Mouse (Mus musculus) midbrain, postnatal 0 days (tissue): Measurements from ENCODE around the gene Zdhhc19. TPM values are rescaled to one million over a fixed set of nuclear protein-coding genes. Genes with fewer than 3 reads are reported as not detected.

Source experiments
- ATAC-seq: fragments of 200-750 bp; cut with Nextera tagmentation; 2 replicates; pipeline ENCODE4 v1.8.0; 2017; ENCODE audit warnings: moderate number of reproducible peaks, mild to moderate bottlenecking, moderate TSS enrichment, moderate library complexity; ENCODE audit not compliant: low FRiP score
- DNase-seq: peaks from one replicate; pipeline ENCODE4 v3.0.0-alpha.2; 2015; ENCODE audit warnings: low spot score
- H3K27ac ChIP-seq: fragments of 300-500 bp; sonication (generic); 2 replicates; pipeline ENCODE4 v1.5.1; 2014; ENCODE audit warnings: low read depth, mild to moderate bottlenecking, low read length, mixed read lengths
- H3K27me3 ChIP-seq: fragments of 300-500 bp; sonication (generic); 2 replicates; pipeline ENCODE4 v1.6.1; 2014; ENCODE audit warnings: low read length, control low read depth, mixed read lengths; ENCODE audit not compliant: insufficient read depth
- H3K36me3 ChIP-seq: fragments of 300-500 bp; sonication (generic); 2 replicates; pipeline ENCODE4 v1.6.1; 2014; ENCODE audit warnings: low read length, control low read depth, mixed read lengths; ENCODE audit not compliant: insufficient read depth
- H3K4me1 ChIP-seq: fragments of 300-500 bp; sonication (generic); 2 replicates; pipeline ENCODE4 v1.6.1; 2014; ENCODE audit warnings: mild to moderate bottlenecking, control low read depth, antibody characterized with exemption, low read length, mixed read lengths; ENCODE audit not compliant: insufficient read depth
- H3K4me2 ChIP-seq: fragments of 300-500 bp; sonication (generic); 2 replicates; pipeline ENCODE4 v1.6.1; 2014; ENCODE audit warnings: low read depth, mild to moderate bottlenecking, low read length, mixed read lengths; ENCODE audit not compliant: poor library complexity, severe bottlenecking
- H3K4me3 ChIP-seq: fragments of 300-500 bp; sonication (generic); 2 replicates; pipeline ENCODE4 v1.5.1; 2014; ENCODE audit warnings: low read depth, mild to moderate bottlenecking, low read length, moderate library complexity
- H3K9ac ChIP-seq: fragments of 300-500 bp; sonication (generic); replicated peaks from 2 replicates; pipeline ENCODE4 v1.6.1; 2014; ENCODE audit warnings: mild to moderate bottlenecking, low read length, moderate library complexity, mixed read lengths; ENCODE audit not compliant: poor library complexity, severe bottlenecking
- H3K9me3 ChIP-seq: fragments of 300-500 bp; sonication (generic); 2 replicates; pipeline ENCODE4 v1.6.1; 2016; ENCODE audit warnings: low read length, control low read depth
- CTCF ChIP-seq: IDR thresholded peaks from 2 replicates; pipeline ENCODE4 v1.5.1; 2016; ENCODE audit warnings: antibody characterized with exemption, mild to moderate bottlenecking
- WGBS: fragments of 180-500 bp; shearing (Covaris S2); extraction: QIAGEN DNeasy Blood & Tissue Kit; methylation state at CpG from one replicate; pipeline ENCODE4 v1.1.7; 2014; 5-methylcytosine and 5-hydroxymethylcytosine counted together
- polyA plus RNA-seq: library from polyadenylated mRNA; unstranded; fragments of >200 nt; fragmentation: Nextera tagmentation; extraction: Ambion mirVana; gene quantifications from 2 replicates; pipeline ENCODE4 v1.2.1, GENCODE M21; 2015
- total RNA-seq: library from RNA; depleted of rRNA; stranded (reverse); fragments of >200 nt; gene quantifications from 2 replicates; pipeline ENCODE4 v1.2.3, GENCODE M21; 2014

The Zdhhc19 gene
- total and polyA plus RNA-seq, 2 experiments from 2014 or later = 0.19 TPM; not detected in 1

DNA sequence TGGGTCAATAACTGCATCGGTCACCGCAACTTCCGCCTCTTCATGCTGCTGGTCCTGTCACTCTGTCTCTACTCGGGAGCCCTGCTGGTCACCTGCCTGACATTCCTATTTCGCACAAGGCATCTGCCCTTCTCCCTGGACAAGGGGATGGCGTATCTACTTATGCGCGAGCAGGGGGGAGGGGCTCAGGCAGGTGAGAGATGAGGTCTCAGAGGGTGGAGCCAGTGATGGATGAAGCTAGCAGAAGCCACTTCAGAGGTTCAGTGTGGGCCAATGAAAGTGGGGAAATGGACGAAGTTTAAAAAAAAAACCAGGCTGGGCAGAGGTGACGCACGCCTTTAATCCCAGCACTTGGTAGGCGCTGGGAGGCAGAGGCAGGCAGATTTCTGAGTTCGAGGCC, 2.9 kb downstream of the Zdhhc19 start:
- DNase-seq (no peak), ATAC-seq (no peak)
- Histone ChIP-seq H3K9ac (no peak overlapping the region), H3K4me1 (no peaks in the 10 kb centered on the region), H3K27me3 (no peaks in the 10 kb centered on the region), H3K27ac (no peak overlapping the region), H3K36me3 (no peaks in the 10 kb centered on the region), H3K4me3 (no peak overlapping the region), H3K4me2 (peak overlapping the region; percentile 50; the same call in 1 of the 2 replicates), H3K9me3 (no peaks in the 10 kb centered on the region)
- TF ChIP-seq CTCF = no peak
- WGBS = 71% methylated on average over 13 of the region's 13 CpGs

DNA sequence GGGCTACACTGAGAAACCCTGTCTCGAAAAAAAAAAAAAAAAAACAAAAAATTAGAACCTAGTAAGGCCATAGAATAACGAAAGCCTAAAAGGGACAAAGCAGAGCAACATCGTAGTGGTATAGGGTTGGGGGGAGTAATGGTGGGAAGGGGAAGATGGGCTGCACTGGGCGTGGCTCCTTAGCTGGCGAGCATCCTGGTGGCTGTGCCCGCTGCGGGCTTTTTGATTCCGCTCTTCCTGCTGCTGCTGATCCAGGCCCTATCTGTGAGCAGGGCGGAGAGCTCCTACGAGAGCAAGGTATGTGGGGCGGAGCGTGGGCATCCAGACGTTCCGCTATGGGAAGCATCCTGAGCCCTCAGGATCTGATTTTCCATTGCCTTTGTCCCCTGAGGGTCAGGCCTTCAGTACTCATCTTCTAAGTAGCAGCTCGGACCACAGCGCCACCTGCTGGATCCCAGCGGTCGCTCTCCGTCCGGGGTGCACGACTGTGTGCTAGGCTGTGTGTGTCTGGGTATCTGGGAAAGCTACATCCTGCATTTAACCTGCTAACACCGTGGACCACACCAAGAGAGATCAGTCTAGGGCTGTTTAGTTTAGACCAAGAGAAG, 3.5 kb downstream of the Zdhhc19 start:
- WGBS = 6% methylated on average over 22 of the region's 22 CpGs
- Histone ChIP-seq H3K4me3 (peak overlapping the region; percentile 26), H3K36me3 (no peaks in the 10 kb centered on the region), H3K27me3 (no peaks in the 10 kb centered on the region), H3K4me1 (no peaks in the 10 kb centered on the region), H3K9ac (no peak overlapping the region; the same call in 1 of the 2 replicates), H3K4me2 (peak overlapping the region; percentile 50), H3K27ac (peak overlapping the region; percentile 62), H3K9me3 (no peaks in the 10 kb centered on the region)
- TF ChIP-seq CTCF = peak; percentile 96
- DNase-seq = peak; percentile 92
- peak; percentile 87 for ATAC-seq

DNA sequence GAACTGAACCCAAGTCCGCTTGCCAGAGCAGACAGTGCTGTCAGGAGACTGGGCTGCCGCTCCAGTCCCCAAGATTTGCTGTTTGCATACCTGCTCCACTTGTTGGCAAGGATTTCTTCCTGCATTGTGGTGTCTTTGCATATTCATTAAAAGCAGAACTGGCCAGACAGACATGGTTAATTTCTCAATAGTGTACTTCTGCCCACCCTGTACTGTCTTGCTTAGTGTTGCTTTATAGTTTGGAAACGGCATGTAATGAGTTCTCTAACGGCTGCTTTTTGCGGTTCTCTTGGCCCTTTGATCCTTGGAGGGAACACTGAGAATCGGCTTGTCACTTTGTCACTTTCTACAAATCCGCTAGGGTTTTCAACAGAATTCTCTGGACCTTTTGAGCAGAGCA, 5.4 kb downstream of the Zdhhc19 start:
- Histone ChIP-seq H3K9ac (no peak overlapping the region), H3K27me3 (no peaks in the 10 kb centered on the region), H3K9me3 (no peaks in the 10 kb centered on the region), H3K36me3 (no peaks in the 10 kb centered on the region), H3K4me2 (no peak overlapping the region), H3K4me1 (no peaks in the 10 kb centered on the region), H3K27ac (no peak overlapping the region), H3K4me3 (no peak overlapping the region)
- no peak for ATAC-seq
- DNase-seq = no peak
- no peak for TF ChIP-seq CTCF
- WGBS = 67% methylated on average over 7 of the region's 7 CpGs

DNA sequence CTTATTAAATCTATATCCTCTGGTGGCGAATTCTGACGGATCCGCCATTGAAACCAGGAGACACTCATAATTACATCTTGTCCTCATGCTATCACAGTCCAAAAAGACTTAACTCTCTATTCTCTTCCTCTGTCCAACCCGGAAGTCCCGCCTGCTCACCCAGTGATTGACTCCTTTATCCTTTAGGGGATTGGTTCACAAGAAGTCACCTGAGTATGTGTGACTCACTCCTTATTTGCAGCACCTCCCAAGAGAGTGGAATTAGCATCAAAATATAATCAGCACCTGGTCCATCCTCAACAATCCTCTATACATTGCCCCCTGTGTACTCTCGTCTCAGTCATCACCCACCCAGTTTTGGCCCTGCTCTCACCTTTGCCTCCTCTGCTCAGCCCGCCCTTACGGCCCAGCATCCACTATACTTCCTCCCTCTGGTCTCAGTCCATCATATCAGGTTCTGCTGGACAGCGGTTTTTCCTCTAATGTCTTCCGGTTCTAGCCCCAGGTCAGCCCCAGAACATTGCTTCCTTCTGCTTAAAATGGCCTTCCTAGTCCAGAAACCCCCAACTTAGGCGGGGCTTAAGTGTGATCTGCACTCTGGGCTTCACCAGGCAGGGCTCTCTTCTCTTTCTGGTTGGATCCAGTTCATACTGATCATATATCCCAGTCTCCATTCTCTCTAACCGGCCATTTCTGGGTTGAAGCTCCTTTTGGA, 6.7 kb downstream of the Zdhhc19 start:
- no peak for TF ChIP-seq CTCF
- Histone ChIP-seq H3K4me1 (no peaks in the 10 kb centered on the region), H3K27me3 (no peaks in the 10 kb centered on the region), H3K9ac (no peak overlapping the region), H3K4me3 (no peak overlapping the region), H3K36me3 (no peaks in the 10 kb centered on the region), H3K27ac (no peak overlapping the region), H3K4me2 (no peak overlapping the region), H3K9me3 (no peaks in the 10 kb centered on the region)
- no peak for DNase-seq
- WGBS = 88% methylated on average over 12 of the region's 12 CpGs
- ATAC-seq = no peak

DNA sequence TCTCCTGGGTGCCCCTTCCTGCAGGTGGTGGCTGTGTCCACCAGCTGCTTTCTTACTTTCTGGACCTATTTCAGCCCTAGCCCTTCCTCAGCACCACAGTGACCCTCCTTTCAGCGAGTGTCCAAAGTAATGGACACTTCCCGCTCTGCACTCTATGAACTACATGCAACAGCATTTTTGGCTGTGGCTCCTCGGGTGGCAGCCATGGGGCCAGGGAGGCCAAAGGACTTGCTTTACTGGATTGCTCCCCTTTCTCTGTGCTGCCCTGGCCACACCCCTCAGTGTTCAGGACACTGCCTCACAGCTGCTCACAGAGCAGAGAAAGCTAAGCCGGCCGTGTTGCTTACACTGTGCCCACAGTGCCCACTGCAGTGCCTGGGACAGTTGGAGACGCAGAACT, 7.6 kb downstream of the Zdhhc19 start:
- DNase-seq = no peak
- H3K27me3 ChIP-seq = no peaks in the 10 kb centered on the region
- H3K27ac ChIP-seq = no peak overlapping the region
- H3K36me3 ChIP-seq = no peaks in the 10 kb centered on the region
- 74% methylated on average over 6 of the region's 6 CpGs for WGBS
- no peak for ATAC-seq
- H3K4me2 ChIP-seq = no peak overlapping the region
- no peak overlapping the region for H3K4me3 ChIP-seq
- TF ChIP-seq CTCF = no peak
- no peaks in the 10 kb centered on the region for H3K4me1 ChIP-seq
- no peaks in the 10 kb centered on the region for H3K9me3 ChIP-seq
- H3K9ac ChIP-seq = no peak overlapping the region

DNA sequence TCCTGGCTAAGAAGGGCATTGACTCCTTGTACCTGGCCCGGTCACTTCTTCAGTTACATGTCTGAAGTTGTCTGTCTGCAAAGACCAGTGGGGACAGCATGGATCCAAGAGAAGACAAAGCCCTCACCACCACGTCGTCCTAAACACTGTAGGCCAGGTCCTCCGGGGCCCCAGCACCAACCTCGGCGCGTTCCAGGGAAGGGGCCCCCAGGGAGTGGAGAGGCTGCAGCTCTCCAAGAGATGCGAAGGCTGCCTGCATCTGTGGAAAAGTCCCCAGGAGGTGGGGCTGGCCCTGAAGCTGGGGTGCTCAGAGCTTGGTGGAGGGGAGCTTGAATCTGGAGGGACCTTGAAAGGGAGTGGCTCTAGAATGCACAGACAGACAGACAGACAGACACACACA, 10.2 kb downstream of the Zdhhc19 start:
- DNase-seq (no peak), ATAC-seq (no peak)
- WGBS = 87% methylated on average over 8 of the region's 8 CpGs
- Histone ChIP-seq H3K9ac (no peak overlapping the region), H3K27me3 (no peaks in the 10 kb centered on the region), H3K4me2 (no peak overlapping the region), H3K4me3 (no peak overlapping the region), H3K9me3 (no peaks in the 10 kb centered on the region), H3K27ac (no peak overlapping the region), H3K4me1 (0 out of 2 replicates have a peak, but pooled peaks cover 3% of the 10 kb centered on the region), H3K36me3 (no peaks in the 10 kb centered on the region)
- TF ChIP-seq CTCF = no peak
